Mouse (Mus musculus): ENCODE results near the gene Rec114.

Rec114 gene

DNA sequence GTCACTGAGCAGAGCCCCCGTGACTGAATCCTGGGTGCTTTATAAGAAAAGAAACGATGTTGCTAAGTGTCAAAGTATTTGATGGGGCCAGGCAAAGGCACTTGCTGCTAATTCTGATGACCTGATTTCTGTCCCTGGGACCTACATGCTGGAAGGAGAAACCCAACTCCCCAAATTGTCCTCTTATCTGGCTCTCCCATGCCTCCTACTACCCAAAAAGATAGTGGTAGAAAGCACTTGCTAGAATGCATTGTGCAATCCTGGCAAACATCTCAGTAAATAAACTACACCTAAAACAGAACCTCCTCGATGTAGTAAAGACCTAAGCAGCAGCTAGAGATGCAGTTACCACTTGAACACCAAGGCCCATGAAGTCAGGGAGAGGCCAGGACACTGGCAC is 81.0 kb downstream of the Rec114 start:
- DNase-seq (ENCODE audit: extremely low spot score, low spot score) = no peak

DNA sequence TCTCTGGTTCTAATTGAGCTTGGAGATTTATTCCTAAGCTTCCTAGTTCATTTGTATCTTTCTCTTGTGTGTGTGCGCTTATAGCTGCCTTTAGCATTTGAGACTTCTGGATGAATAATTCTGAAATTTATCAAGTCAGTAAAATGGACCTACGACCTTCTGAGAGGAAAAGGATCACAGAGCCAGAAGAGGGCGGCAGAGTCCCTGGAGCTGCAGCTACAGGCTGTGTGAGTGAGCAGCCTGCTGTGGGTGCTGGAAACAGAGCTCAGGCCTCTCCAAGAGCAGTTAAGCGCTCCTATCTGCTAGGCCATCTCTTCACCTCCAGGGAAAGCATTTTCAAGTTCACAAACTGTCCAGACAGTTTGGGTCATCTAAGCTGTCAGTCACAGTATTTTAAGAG is 81.8 kb downstream of the Rec114 start:
- DNase-seq (ENCODE audit: extremely low spot score, low spot score) = no peak

DNA sequence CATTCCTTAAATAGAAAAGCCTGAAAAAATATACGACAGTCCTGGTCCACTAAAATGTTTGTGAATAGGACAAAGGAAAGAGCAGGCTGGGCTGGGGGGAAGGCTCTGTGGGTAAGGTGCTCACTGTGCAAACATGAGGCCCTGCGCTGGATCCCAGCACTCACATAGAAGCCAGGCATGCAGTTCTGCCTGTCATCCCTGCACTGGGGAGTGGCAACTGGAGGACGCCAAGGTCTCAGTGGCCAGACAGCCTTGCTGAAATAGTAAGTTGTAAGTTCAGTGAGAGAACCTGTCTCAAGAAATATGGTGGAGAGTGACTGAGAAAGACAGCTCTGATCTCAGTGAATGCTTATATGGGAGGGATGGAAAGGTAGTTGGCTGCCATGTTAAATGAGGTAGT is 83.1 kb downstream of the Rec114 start:
- no peak for DNase-seq (ENCODE audit: extremely low spot score, low spot score)

DNA sequence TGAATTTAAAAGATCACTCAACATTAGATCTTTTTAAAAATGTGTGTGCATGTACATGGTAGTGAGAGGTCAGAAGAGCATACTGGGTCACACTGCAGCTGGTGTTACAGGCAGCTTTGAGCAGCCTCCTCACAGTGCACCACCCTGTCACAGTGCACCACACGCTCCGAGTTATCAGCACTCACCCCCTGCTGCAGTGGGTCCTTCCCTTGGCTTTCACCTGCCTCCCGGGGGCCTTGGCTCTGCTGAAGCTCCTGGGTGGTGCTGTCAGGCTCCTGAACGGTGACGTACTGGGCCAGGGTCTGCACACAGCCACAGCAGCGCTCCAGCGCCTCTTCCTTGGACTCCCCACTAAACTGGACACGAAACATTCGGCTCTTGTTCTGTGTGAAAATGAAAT is 83.8 kb downstream of the Rec114 start:
- DNase-seq (ENCODE audit: extremely low spot score, low spot score) = no peak

DNA sequence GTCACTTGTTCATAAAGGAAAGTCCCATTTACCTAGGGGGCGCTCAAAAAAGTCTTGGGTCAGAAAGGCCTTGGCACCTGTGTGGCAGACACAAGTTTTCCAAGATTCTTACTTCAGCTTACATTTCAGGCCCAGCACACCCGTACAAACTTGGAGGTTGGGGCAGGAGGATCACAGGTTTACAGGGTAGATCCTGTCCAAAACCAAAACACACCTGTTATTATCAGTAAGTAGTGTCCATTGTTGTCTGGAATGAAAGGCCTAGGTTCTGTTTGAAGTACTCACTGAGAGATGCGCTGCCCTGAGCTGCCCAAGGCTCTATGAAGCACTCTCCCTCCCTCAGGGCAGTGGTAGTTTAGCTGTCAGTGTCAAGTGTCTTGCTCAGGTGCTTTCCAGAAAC is 84.4 kb downstream of the Rec114 start:
- no peak for DNase-seq (ENCODE audit: extremely low spot score, low spot score)

DNA sequence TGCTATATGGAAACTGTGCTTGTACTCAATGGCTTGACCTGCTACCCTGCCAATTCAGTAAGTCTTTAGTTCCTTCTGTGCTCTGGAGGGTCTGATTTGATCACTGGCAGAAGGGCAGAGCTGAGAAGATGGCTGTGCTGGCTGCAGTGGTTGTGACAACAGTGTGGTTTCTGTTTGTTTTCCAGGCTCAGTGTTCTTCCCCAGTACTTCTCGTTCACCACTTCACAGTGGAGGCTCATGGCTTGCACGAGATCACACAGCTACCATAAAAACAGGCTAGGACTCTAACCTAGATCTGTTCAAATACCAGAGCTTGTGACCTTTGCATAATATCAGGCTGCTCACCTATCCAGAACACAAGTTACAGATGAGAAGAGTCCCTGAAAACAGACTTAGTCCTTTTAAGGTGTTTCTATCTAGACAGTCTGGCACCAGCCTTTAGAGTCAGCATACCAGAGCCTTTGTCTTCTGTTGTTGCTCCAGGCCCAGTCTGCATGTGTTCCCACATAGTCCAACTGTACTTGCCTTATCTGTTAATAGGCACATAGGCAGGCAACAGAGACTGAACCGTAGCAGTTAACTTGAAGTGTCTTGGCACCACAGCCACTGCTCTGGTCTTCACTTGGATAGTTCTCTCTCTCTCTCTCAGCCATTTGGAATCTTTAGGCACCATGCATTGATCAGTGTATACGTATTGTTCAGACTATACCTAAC is 85.0 kb downstream of the Rec114 start:
- DNase-seq (ENCODE audit: extremely low spot score, low spot score) = no peak

DNA sequence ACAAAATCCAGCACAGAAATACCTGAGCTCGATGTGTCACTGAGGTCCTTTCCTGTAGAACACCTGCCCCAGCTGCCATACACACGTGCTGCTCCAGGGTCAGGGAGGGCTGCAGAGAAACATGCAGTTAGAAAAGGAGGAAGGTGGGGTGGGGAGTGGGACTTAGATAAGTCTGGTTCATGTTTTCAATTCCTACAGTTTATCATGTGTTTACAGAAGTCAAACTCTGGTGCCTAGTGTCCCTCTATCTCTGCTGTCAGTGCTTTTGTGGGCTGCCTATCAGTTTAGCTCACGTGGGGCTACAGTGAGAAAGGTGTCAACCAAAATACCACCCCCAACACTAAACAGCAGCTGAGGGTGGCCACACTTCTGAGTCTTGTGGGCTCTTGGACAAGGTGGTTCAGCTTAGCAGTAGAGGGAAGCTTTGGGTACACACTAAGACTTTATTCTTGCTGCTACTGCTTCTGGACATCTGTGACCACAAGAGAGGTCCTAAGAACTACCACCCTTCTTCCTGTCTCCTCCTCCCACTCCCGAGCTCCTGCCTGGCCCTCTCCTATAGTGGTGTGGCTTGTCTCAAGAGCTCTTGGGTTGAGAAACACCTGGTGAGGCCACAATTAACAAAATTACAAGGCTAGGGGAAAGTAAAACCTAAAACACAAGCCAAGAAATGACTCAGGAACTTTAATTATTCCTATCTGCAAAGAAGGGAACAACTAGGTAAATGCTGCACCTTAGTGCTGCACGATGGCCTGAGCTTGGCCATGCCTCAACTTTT is 85.8 kb downstream of the Rec114 start:
- no peak for DNase-seq (ENCODE audit: extremely low spot score, low spot score)

DNA sequence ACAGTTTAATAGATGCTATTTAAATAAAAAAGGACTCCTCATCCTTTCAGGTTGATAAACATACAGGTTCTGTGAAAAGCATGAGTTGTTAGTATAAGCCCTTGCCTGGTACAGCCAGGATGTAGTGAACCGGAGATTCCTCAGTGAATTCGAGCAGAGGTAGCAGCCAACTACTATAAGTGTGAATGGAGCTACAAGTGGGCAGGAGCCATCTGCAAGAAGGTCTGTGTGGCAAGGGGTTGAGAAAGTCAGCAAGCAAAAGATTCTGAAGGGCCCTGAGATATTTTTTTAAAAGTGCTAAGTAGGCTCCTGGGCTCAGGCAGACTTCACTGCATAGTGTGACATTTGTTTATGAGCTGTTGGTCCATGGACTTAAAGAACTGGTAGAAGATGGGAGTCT is 86.9 kb downstream of the Rec114 start:
- DNase-seq (ENCODE audit: extremely low spot score, low spot score) = no peak

DNA sequence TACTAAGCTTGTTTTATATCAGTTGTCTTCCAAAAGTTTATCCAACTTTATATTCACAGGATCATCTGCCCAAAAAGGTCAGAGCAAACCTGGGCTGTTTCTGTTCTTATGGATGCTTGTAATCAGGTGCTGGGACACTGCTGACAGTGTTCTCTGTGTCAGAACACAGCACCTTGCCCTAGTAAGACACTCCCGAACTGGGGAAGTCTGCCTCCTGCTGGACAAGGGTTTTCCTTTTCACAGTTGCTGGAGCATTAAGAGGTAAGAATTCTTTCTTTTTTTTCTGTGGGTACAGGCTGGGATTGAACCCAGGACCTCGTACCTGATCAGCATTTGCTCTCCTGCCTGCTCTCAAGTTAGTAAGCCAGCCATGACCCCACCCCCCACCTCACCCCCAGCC is 87.4 kb downstream of the Rec114 start:
- DNase-seq (ENCODE audit: extremely low spot score, low spot score) = no peak

DNA sequence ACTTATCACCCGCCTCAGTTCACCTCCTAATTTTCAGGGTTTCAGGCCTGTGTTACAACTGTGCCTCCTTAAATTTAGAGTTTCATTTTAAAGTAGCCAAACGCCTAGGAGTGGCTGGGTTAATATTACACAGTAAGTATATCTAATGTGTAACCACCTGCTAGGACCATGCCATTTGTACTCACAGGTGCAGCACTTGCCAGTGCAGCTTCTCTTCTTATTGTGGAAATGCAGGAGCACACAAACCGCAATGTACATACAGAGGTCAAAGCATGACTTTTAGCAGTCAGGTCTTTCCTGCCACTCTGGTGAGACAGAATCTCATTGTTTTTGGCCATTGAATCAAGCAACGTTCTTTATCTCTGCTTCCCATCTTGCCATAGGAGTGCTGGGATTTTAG is 89.3 kb downstream of the Rec114 start:
- DNase-seq (ENCODE audit: extremely low spot score, low spot score) = no peak

DNA sequence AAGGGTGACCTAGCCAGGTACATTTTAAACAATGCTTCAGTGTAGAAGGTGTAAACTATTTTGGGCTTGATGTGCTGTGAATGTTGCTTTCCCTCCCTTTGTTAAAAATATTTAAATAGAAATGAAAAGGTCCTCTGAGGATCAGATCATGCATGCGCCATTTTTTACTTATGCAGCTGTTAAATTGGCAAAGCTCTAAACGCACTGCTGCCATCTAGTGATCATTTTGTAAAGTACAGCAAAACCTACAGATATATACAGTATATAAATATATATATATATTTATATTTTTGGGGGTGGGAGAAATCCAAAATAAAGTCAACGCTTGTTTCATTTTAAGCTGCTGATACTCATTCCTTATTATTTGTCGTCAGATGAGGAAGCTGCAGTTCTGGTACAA is 91.8 kb downstream of the Rec114 start:
- no peak for DNase-seq (ENCODE audit: extremely low spot score, low spot score)

DNA sequence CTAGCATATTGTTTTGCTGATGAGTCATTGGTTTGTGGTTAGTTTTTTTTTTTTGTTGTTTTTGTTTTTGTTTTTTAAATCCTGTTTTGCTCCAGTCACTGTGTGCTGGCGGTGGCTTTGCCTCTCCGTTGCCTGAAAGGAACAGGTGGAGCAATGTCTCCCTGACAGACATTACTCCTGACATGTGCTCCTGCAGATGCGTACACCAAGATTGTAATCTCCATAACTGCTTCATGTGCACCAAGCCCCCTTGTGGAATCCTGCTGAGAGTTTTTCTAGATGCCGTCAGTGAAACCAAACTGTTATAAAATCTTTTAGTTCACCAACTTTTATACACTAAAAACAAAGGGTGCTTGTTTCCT is 94.5 kb downstream of the Rec114 start:
- DNase-seq (ENCODE audit: extremely low spot score, low spot score) = no peak

DNA sequence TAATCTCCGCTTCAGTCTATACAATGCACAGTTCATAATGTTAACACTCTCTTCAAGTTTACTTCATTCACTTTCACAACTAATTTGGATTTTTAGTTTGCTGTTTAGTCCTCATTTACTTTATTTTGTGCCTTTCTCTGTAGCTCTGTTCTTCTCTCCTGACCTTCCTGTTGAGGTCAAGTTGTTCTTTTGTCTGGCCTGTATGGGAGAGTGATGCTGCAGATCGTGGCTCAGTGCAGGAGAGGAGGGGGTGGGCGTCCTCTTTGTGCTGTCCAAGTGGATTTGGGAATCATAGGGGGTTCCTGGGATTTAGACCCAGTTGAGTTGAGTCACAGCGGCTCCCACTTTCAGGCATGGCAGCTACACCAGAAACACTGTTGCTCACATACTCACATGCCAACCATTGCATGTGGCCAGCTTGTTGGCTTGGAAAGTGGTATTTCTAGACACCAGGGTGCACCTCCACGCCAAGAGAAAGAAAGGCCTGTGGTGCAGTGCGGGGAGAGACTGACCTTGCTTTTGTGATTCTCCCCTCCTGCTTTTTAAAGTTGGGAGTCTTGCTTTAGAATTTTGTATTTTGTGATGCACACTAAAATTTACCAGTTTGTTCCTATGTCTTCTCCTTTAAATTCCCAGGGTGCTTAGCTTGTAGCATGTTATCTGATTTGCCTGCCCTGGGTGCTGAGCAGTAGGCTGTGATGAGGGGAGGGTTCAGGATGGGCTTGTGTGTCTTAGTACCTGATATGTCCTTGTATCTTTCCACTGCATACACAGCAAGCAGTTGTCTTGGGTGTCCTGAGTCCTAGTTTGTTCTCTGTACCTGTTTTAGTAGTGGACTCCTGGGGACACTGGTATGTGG is 95.1 kb downstream of the Rec114 start:
- no peak for DNase-seq (ENCODE audit: extremely low spot score, low spot score)

DNA sequence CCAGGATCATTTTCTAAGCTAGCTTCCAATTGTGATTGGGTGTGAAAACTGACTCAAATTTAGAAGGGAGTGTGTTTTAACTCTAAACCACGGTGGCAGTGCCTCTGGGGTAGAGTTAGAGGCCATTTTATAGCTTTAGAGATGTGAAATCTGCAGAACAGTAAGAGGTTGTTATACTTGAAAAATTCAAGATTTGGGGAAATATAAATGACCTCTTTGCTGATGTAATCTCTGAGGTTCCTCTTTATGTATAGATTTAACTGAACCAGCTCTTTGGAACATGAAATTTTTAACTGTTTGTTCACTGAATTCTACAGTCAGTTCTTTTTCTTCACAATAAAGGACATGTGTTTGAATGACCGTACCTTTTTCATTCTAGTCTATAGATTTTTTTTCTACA is 113.3 kb downstream of the Rec114 start:
- no peak for DNase-seq (ENCODE audit: extremely low spot score, low spot score)

DNA sequence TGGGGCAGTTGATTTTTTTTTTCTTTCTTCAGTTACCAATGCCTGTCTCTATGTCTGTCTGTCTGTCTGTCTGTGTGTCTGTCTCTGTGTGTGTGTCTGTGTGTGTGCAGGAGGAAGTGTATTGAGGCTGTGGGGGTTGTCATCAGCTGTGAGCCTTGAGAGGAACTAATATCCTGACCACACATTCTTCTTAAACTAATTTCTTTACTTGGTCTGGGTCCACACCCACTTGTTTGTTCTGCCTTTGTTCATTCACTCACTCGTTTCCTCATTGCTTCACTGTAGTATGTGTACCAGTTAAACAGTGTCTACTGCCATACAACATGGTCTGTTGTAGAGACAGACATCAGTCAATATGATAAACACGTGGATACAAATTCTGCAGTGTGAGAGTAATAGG is 116.6 kb downstream of the Rec114 start:
- no peak for DNase-seq (ENCODE audit: extremely low spot score, low spot score)

DNA sequence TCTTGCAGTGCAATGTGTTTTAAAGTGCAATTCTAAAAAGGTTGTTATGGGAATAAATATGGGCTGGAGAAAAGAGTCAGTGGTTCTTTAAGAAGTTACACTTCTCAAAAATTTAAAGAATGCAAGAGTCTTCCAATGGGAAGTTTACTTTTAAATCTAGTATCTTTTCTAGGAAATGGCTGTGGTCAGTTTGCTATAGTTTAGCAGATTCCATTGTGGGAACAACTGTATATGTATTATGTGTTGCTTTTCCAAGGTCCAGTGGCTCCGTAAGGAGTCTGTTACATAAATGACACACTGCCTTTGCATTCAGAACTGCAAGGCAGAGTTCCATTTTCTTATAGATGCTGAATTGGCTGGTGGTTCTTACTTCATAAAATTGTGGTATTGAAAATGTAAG is 120.8 kb downstream of the Rec114 start:
- DNase-seq (ENCODE audit: extremely low spot score, low spot score) = no peak

DNA sequence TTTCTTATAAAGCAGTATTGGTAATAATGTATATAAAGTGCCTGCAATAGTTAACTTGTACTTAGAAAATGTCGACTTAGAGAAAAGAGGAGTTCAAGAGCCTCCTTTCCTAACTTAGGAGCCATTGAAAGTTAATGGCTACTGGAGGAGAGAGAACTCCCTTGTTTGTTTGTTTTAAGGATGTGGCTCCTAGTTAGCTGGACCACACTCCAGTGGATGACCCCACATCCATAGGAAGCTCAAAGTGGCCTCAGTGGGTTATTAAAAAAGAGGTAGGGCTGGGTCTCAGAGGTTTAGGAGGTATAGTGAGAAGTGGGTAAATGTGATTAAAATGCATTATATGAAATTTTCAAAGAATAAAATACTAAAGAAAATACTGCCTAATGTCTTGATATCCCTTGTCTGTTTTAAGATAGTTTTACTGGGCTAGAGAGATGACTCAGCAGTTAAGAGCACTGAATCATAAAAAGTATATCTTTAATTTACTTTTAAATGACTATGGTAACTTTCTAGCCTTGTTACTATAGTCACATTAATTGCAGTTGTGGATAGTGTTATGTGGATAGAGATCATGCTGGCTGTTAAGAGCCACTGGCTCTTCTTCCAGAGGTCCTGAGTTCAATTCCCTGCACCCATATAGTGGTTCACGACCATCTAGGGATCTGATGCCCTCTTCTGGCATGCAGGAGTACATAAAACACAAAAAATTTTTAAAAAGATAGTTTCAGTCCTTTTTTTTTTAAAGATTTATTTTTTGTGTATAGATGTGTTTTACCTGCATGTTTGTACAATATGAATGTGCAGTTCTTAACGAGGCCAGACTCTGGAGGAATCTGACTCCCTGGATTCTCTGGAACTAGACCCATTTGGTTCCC is 128.5 kb downstream of the Rec114 start:
- no peak for DNase-seq (ENCODE audit: extremely low spot score, low spot score)

DNA sequence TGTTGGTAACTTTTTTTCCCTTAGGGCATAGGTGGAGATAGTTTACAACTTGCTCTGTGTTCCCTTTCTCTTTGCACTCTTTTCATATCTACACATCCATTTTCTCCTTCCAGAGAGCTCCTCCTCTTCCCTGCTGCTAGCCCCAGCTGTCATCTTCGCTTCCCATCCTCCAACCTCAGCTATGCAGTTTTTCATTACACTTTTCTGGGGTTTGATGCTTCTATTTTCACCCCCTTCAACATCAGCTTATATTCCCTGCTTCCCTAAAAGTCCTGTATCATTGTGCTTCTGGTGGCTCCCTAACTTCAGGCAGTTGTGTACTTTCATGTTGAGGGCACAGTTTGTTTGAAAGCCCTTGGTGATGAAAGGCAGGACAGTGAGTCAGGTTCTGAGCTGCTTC is 130.0 kb downstream of the Rec114 start:
- no peak for DNase-seq (ENCODE audit: extremely low spot score, low spot score)

Data from neural tube, embryonic 10.5 days (tissue).